Mouse (Mus musculus) naive thymus-derived CD4-positive, alpha-beta T cell, adult 2 months (primary cell): Measurements from ENCODE around the gene Gm3286.
"Not testable (repeated sequence)": the region's sequence is repeated elsewhere in the genome, so short reads cannot be mapped to it uniquely, and the experiment has no call there.

ENCODE experiments used
- DNase-seq: peaks from one replicate; pipeline ENCODE4 v3.0.0-alpha.2; 2011; ENCODE audit warnings: low read depth

Gene Gm3286

GRCm38 (mm10) chr5:95510458-95510857 is at the start of gene Gm3286:
Gm3286 (plus strand) TSS chr5:95510758.
- not testable (repeated sequence) for DNase-seq
